Mouse (Mus musculus): ENCODE data around the gene E330034G19Rik.
"Not testable (repeated sequence)": the region's sequence is repeated elsewhere in the genome, so short reads cannot be mapped to it uniquely, and the experiment has no call there.

The E330034G19Rik gene

DNA sequence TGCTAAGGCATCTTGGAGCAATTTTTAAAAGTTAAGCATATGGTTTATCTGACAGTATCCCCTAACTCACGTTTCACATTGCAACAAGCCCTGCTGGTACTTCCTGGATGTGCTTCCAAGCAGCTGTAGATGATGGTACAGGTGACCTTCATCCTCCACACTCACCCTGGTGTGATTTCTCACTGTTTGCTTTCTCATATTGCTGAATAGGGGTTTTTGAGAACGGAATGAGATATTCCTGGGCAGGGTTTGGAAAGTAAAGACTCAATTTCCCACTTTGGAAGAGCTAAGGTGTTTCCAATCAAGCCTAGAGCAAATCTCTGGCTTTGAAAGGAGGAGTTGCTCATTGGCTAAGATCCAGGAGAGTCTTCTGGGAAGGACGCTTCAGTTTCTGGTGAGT is at the start of gene E330034G19Rik:
Gene E330034G19Rik (plus strand): TSS at position 301 of the 400 bp plus-strand sequence.
- DNase-seq: no peak

DNA sequence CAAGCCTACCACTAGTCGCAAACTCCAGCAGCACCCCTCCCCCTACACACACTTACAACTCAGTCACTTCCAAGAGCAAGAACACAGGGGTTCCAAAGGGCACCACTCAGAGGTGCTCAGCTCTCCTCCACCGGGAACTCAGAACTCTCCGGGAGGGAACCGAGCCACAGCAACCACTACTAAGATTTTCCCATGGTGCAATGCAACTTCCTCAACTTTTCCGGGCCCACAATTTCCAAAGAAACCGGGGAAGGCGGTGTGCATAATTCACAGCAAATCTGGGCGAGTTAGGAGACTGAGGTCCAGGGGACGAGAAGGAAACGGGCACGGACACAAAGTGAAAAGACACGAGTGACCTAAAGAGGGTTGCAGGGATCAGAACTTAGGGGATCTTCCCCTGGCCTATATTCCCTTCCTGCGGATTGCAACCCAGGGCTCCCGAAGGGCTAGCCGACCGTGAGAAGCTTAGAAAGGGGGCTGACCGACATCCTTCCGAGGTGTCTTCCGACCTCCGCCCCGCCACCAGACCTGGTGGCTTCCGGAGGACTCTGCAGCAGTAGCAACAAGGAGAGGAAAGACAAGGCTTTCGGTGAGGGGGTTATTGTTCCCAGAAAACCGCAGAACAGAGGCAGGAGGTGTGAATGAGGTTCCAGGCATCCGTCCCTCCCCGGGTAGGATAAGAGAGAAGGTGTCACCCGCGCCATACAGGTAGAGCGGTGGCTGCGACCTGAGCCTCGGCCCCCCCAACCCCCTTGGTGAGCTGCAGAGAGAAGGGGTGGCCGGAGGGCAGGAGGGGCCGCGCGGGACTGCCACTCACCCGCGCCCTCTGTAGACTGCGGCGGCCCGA is 48.5 kb upstream of the E330034G19Rik start:
- DNase-seq: peak; percentile 12

DNA sequence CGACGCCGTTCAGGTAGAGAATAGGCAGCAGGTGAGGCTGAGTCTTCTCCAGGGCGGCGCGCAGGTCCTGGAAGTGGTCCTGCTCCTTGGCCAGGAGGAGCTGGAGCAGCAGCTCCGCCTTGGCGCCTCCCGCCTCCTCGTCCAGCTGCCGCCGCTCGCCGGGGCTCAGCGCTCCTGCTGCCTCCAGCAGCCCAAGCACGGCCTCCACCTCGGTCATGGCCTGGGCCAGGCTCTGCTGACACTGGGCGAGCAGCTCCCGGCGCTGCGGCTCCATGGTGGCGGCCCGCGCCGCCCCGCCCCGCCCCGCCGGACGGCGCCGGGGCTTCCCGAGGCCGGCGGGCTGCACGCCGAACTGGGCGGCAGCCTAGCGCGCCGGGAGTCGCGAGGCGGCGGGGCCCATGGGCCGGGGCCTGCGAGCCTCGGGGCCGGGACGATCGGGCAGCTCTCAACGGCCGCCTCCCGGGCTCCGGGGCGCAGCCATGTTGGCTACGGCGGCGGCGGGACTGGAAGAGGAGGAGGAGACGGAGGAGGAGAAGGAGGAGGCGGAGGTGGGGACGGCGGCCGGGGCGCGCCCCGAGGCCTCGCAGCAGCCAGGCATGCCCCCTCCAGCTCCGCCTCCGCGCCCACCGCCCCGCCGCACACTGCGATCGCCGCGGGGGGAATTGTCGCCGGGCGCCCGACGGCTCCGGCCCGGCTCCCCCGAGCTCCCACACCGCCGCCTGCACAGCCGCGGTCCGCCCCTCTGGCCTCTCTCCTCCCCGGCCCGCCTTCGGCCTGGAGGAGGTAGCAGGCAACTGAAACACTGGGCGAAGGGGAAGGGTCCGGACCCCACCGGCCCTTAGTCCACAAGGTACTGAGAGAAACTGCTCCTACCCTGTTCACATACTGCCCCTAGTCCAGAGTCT is 47.6 kb upstream of the E330034G19Rik start, which contains the start of gene Dlg5:
Gene Dlg5 (minus strand): TSS at position 744 of the 905 bp plus-strand sequence.
- DNase-seq: peak; percentile 67

DNA sequence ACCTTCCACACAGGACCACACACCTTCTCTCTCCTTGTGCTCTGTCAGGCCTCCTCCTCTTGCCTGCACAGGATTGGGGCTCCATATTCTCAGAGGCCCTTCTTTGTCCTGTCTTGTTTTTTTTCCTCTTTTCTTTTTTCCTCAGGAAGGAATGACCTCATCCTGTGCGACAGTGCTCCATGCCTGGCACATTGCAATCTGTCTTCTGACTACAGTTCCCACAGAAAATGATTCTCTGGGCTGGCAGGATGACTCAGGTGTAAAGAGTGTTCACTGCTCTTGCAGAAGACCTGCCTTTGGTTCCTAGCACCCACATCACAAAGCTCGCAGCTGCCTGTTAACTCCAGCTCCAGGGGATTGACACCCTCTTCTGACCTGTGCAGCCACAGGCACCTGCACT is 43.1 kb upstream of the E330034G19Rik start:
- DNase-seq: no peak

DNA sequence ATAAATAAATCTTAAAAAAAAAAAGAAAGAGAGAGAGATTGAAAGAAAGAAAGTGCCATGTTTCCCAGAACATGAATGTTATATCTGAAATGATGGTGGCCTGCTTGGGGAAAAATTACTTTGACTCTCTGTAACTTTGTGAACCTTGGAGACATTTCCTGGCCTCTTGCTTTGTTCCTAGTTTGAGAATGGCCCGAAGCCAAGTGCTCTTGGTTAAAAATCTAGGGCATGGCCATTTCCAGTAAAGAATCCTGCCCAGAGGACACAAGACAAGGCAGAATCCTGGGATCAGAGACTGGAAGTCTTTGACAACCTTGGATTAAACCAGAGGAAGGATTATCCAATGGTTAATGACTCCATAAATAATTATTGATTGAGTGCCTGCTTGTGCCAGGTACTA is 41.7 kb upstream of the E330034G19Rik start:
- DNase-seq: no peak

DNA sequence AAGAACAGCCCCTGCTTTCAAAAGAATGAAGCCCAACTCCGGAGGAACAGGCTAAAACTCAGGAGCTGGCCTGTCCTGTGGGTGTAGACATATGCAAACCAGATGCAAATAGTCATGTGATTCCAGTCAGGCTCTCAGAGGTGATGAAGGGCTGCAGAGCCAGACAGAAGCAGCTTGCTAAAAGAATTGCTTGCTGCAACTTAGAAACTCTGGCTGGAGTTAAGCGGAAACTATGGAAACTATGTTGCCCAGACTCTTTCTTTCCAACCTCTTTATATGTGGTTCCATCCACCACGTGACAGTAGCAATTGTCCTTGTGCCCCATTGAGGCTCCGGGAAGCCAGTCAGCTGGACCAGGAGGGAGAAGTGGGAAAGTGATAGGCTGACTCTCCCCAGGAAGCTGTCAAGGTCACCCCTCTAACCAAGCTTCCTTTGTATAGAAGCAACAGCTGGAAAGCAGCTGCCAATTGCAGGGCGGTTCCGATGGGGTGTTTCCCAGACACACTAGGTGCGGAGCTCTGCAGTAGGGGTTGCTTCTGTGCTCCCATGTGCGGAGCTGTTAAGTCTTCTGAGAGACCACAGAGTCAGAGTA is 39.3 kb upstream of the E330034G19Rik start:
- no peak for DNase-seq

DNA sequence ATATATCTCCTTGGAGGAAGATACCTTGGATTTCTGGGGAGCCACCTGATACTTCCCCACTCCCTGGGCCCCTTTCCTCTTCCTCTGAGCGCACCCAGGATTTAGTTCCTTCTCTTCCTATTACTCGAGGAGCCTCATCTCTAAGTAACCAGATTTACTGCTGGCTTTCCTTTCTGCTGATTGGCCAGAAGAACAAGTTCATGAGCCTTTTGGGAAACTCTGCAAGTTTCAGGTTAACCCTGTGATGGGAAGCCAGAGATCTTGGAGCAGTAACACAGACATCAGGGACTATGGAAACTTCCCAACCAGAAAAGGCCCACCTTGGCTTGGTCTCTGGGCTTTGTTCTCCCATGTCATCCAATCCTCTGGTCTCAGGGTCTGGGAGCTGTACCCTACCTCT is 37.1 kb upstream of the E330034G19Rik start:
- DNase-seq: no peak

DNA sequence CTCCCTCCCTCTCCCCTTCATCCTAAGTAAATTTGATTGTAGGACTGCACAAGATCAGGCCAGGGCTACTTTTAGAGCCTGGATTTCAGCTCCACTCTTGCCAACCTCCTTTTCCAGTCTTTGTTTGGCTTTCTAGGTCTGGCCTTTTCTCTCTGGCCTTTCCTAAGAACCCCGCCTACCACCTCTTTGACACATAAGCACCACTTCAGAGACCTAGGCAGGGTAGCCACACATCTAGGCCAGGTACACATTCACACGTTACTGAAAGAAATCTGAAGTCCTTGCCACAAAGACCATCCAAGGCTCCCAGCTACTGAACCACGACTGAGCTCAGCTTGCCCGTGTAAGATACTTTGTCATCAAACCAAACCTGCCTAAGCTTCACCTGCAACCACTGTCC is 32.6 kb upstream of the E330034G19Rik start:
- DNase-seq: no peak

DNA sequence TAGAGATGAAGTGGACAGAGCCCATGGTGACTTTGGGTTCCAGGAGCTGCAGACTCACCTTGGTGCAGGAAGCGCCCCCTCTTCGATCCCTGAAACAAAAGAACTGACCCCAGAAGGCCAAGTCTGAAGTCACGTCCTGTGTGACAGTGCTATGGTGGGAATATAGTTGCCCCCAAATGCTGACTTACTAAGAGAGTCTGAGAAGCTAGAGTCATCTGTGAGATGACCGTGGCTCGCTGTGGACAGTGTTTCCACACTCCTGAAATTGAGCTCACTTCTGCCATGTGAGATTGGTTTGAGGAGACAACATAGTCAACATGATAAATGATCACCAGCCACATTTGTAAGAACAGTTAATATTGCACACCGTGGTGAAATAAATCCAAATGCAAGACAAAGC is 30.6 kb upstream of the E330034G19Rik start:
- DNase-seq: no peak

DNA sequence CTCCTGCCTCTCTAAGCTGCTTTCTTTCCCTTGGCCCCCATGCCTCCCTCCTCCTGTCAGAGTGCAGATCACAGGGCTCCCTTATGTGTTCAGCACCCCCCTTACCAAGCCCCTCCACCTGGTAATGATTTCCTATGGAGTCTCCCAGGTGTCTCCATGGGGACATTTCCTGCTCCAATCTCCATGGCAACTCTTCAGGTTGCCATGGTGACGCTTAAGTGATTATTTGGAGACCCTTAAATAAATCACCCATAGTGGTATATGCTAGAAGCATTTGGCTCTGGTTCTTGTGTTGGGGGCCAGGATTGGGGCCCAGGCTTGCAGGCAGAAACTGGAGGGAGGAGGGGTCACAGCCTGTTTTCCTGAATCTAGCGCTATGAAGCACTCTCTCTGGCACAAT is 30.1 kb upstream of the E330034G19Rik start:
- DNase-seq: peak; percentile 62

DNA sequence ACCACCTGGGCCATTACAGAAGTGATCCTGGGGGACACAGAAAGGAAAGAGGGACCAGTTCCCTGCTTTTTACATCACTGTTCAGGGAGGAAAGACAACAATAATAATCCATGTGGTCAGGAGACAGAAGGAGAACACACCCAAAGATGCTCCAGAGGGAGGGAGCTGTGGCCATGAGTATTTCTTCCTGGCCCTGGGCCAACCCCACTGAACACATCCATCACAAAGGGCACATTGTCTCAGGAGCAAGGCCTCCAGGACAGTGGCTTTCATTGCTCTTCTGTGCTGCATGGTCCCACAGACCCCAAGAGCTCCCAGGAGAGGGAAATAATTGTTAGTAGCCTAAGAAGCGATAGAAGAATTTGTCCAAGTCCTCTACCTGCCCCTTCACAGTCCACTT is 23.4 kb upstream of the E330034G19Rik start:
- DNase-seq: no peak

DNA sequence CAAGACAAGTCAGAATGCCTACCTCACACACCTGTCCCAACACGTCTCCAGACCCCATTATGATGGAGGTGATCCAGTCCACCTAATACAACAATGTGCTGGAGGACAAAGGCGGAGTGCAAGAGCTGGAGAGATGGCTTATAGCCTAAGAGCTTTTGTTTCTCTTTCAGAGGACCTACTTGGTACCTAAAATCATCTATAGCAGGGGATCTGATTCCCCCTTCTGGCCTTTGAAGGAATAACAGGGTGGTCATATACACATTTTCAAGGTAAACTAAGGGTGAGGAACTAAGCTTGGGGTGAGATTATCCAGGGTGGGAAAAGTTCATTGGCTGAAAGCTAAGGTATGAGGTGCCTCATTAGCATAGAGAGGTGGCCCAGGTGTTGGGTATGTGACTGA is 19.4 kb upstream of the E330034G19Rik start:
- DNase-seq: no peak

DNA sequence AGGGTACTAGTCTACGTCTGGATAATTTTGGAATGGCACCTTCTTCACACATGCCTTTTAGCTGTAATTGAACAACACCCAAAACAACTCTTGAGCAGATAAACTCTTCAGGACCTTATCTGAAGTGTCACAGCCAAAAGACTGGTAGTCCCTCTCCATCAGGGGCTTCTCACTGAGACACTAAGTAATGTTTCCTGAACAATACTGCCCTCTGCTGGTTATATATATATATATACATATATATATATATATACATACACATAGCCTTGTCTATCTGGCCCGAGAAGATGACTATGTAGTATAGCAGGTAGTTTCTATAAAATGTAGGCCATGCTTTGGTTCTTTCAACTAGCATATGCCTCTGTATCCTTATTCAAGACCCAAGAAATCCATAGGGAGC is 17.5 kb upstream of the E330034G19Rik start:
- DNase-seq: no peak

DNA sequence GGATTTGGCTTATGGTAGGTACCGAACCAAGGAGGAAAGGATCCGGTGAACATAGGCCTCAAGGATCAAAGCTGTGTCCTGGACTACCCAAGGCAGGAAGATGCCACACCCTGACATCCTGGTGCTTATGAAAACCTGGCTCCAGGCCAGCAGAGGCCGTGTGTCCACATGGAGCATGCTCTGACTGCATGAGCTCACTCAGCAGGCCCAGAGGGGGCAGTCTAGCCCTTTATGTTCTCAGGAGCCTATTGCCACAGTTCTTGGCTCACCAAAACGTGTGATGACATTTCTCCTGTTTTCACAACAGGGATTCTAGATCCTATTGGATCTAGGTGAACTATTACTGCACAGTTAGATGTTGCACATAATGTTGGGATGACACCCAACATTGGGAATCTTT is 11.7 kb upstream of the E330034G19Rik start:
- no peak for DNase-seq

DNA sequence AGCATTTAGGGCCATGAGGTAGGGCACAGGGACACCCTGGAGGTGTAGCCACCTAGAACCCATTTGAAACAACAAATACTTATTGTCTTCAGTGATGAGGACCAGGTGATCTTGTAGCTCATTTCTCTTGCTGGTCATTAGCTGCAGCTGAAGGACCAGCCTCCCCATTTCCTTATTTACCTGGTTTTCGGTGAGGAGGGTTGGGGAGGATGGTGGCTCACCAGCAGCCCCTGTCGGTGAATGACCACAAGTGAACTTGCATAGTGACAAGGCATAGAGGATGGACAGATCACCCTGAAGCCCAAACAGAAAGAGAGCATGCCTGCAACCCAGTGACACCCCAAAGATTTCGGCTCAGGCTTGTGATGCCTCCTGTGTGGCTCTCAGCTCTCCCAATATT is 10.7 kb upstream of the E330034G19Rik start:
- DNase-seq: no peak

DNA sequence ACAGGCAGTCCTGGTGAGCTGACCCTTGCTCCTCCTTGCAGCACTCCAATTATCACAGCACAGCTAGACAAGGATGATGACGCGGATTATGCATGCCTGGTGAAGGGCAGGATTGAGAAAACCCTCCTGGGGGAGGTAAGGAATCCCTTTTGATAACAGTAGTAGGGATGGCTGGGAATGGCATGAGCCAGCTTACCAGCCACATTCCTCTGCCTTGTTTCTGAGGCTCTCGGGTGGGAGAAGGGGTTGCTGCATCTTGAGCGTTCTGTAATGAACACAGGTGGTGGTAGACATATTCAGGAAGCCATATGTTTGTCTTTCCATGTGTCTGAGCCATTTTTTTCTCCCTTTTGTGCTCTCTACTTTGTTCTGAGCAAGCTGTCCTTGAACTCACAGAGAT is 6.9 kb upstream of the E330034G19Rik start:
- no peak for DNase-seq

DNA sequence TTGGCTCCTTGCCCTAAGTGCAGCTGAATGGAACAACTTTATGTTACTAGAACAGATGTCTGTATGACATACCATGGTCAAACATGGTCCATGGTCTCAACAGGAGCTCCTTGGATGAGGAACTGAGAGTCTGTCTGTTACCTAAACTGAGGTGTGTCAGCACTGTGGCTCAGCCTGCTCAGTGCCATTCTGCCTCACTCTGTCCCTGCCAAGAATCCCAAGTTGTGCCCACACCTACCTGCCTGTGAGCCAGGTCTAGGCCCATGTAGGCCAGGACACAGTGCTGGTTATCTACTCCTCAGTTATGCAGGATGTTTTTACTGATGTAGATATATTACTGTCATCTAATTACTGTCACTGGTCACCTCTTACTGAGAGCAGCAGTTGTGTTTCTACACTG is 2.3 kb upstream of the E330034G19Rik start:
- no peak for DNase-seq

DNA sequence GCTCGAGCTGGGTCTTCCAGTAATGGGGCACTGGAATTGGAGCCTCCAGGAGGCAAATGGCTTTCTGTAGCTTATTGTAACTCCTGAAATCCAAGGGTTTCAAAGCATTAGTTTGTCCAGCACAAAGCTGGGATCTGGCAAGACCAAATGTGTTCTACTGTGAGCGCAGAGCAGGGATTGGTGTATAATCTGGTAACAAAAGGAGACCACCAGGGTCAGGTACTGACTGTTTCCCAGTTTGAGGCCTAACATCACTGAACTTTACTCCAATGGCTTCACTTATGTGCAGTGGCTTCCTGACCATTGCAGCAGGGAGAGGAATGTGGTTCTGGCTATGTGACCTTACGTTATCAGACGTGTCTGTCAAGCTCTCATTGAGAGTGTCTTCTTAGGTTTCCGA is 617 bp downstream of the E330034G19Rik start:
- no peak for DNase-seq

DNA sequence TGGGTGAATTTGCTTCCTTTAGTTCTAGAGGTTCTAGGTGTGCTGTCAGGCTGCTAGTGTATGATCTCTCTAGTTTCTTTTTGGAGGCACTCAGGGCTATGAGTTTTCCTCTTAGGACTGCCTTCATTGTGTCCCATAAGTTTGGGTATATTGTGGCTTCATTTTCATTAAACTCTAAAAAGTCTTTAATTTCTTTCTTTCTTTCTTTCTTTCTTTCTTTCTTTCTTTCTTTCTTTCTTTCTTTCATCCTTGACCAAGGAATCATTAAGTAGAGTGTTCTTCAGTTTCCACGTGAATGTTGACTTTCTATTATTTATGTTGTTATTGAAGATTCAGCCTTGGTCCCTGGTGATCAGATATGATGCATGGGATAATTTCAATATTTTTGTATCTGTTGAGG is 9.1 kb downstream of the E330034G19Rik start:
- not testable (repeated sequence) for DNase-seq

DNA sequence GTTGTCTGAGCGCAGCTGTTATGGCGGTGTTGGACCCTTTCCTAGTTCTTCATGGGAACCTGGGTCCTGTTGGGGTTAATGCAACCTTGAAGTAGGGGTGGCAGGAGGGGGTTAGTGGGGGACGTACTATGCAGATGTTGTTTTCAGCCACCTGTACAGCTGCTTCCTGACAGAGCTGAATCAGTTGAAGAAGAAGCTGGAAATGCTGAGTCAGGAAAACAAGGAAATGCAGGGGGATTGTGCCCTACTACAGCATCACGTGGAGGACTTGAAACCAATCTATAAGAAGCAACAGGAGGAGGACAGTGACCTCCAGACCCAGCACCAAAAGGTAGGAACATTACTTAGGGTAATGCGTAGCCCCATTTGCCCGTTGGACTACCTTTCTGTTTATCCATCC is 13.7 kb downstream of the E330034G19Rik start:
- DNase-seq: no peak

DNA sequence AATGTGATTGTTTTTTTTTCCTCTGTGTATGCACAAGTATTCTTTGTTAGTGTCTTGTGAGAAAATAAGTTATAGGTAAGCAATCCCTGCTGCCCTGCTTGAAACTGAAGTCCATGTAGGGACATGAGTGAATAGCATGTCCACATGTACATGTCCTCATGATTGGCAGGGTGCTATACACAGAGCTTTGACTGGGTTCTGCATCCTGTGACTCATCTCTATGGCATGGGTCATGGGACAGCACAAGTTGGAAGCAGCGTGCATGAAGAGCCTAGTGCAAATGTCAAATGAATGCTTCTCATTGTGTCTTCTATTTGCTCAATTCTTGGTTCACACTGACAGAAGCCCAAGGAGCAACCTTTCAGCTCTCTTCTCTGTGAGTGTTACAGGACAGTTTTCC is 14.1 kb downstream of the E330034G19Rik start:
- DNase-seq: no peak

DNA sequence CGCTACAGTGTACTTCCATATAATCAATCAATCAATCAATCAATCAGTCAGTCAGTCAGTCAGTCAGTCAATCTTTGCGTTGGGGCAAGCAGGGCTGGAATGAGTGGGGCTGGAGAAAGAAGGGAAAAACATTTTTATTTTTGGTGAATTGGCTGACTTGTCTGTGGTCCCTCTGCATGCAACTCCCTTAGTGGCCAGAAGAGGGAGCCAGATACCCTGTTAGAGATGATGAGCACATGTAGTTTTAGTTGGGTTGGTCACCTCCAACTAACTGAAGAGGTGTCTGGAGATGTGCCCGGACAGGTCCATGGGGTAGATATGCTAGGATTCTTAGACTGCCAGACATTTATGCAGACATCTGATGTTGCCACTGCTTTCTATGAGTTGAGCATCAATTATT is 18.1 kb downstream of the E330034G19Rik start:
- peak; percentile 65 for DNase-seq

DNA sequence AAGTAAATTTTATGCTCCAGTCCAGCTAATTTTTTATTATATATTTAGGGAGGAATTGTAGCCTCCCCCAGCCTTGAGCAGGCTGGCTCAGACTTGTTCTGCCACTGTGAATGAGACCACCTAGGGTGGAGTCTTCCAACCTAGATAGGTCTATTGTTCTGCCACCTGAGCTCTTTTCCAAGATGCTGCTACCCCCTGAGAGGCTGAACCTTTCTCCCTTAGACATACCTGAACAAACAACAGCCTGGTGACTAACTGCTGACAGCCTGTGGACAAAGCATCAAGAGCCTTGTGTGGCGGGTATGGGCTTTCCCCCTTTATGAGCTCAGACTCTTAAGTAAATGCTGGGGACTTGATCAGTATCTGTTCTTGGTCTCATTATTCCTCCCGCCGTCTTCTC is 54.0 kb downstream of the E330034G19Rik start:
- DNase-seq: not testable (repeated sequence)

All from right cerebral cortex, postnatal 4 days (tissue).